Mouse (Mus musculus): ENCODE measurements at regions not wholly inside any gene's neighbourhood (a gene's known extent, or its start where the extent isn't known, plus 50 kb on each side); places are given as distances from the start of the nearest gene placed in this dataset.

DNA sequence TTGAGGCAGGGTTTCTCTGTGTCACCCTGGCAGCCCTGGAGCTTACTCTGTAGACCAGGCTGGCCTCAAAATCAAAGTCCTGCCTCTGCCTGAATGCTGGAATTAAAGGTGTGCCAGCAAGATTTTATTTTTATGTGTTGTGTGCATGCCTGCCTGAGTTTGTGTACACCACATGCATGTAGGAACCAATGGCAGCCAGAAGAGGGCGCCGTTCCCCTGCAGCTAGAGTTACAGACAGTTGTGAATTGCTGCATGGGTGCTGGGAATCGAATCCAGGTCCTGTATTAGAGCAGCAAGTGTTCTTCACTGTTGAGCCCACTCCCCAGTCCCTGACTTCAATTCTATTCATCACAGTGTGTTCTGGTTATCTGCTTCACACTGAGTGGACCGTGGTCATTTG, 126.4 kb upstream of the Ccnd2 start:
- ATAC-seq (ENCODE audit: low FRiP score, low TSS enrichment) (no peak), DNase-seq (ENCODE audit: low spot score) (no peak)
- H3K4me3 ChIP-seq (ENCODE audit: low read depth, low read length): no peak overlapping the region
- H3K27ac ChIP-seq (replicated peaks): no peak overlapping the region
- WGBS: 79% methylated on average over 4 of the region's 4 CpGs
- H3K9ac ChIP-seq (ENCODE audit: low read length): no peak overlapping the region
- H3K4me1 ChIP-seq (replicated peaks; ENCODE audit: control insufficient read depth, insufficient read depth): no peaks in the 10 kb centered on the region
- no peaks in the 10 kb centered on the region for H3K27me3 ChIP-seq (ENCODE audit: control insufficient read depth, insufficient read depth, low read length)
- H3K36me3 ChIP-seq (ENCODE audit: control insufficient read depth, insufficient read depth, low read length): no peaks in the 10 kb centered on the region
- TF ChIP-seq EP300 (optimal IDR thresholded peaks at IDR 0.05): no peak
- TF ChIP-seq CTCF (IDR thresholded peaks at IDR 0.05; ENCODE audit: low read depth): peak; percentile 40
- H3K9me3 ChIP-seq (ENCODE audit: control insufficient read depth, low read length): no peaks in the 10 kb centered on the region
- H3K4me2 ChIP-seq (replicated peaks; ENCODE audit: low read depth): no peak overlapping the region

DNA sequence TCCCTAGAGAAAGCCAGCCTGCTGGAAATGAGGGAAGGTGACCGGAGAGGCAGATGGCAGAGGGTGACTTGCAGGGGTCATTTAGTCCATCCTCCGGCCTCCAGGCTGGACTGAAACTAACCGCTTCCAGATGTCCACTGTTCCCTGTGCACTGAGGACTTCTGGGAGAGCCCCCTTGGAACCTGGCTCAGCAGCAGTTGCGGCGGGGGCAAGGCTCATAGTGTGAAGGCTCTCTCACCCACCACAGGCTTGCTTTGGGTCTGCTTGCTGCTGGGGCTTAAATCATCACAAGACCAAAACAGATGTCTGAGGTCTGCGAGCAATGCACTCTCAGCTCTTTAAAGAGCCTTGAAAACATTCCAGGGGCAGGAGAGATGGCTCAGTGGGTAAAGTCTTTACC, 132.2 kb upstream of the Ccnd2 start:
- Histone ChIP-seq H3K27me3 (ENCODE audit: control insufficient read depth, insufficient read depth, low read length) (no peaks in the 10 kb centered on the region), H3K4me3 (ENCODE audit: low read depth, low read length) (no peak overlapping the region), H3K27ac (replicated peaks) (no peak overlapping the region), H3K9me3 (ENCODE audit: control insufficient read depth, low read length) (no peaks in the 10 kb centered on the region), H3K4me2 (replicated peaks; ENCODE audit: low read depth) (no peak overlapping the region), H3K36me3 (ENCODE audit: control insufficient read depth, insufficient read depth, low read length) (no peaks in the 10 kb centered on the region), H3K9ac (ENCODE audit: low read length) (no peak overlapping the region), H3K4me1 (replicated peaks; ENCODE audit: control insufficient read depth, insufficient read depth) (no peaks in the 10 kb centered on the region)
- no peak for TF ChIP-seq CTCF (IDR thresholded peaks at IDR 0.05; ENCODE audit: low read depth)
- TF ChIP-seq EP300 (optimal IDR thresholded peaks at IDR 0.05): no peak
- 57% methylated on average over 6 of the region's 6 CpGs for WGBS
- no peak for DNase-seq (ENCODE audit: low spot score)
- no peak for ATAC-seq (ENCODE audit: low FRiP score, low TSS enrichment)

DNA sequence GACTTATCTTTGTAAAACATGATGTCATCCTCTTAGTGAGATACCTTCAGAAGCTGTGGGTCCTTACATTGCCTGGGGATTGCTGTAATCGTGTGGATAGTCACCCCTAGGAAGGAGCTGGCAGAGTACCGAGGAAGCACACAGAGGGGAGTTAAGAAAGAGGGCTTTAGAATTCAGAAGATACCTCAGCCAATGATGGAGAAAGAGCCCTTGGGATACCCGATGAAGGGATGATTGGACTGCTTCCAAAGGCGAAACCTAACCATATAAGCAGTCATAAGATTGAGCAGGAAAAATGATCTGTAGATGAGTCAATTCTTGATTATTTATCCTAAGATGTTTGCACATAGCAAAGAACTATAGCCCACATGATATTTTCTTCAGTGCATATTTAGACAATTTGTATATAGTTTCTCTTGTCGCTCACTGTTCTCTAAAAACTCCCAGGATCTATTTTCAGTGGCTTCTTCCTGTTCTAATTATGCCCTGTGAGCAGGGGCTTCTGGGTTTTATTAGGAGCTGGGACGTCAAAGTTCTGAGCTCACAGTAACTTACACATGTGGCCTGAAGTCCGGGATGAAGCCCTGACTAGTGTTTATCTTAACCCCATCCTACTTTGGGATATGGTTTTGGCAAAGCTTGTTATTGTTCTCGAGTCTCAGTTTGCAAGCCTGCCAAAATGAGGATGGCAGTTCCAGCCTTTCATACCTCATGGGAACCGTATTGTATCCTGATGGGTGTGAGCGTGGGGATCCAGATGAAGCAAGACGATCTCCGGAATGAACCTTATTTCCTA, 134.9 kb upstream of the Ccnd2 start:
- TF ChIP-seq EP300 (optimal IDR thresholded peaks at IDR 0.05): no peak
- TF ChIP-seq CTCF (IDR thresholded peaks at IDR 0.05; ENCODE audit: low read depth): no peak
- Histone ChIP-seq H3K9me3 (ENCODE audit: control insufficient read depth, low read length) (no peaks in the 10 kb centered on the region), H3K27me3 (ENCODE audit: control insufficient read depth, insufficient read depth, low read length) (no peaks in the 10 kb centered on the region), H3K4me3 (ENCODE audit: low read depth, low read length) (no peak overlapping the region), H3K9ac (ENCODE audit: low read length) (no peak overlapping the region), H3K36me3 (ENCODE audit: control insufficient read depth, insufficient read depth, low read length) (no peaks in the 10 kb centered on the region), H3K27ac (replicated peaks) (no peak overlapping the region), H3K4me1 (replicated peaks; ENCODE audit: control insufficient read depth, insufficient read depth) (no peaks in the 10 kb centered on the region), H3K4me2 (replicated peaks; ENCODE audit: low read depth) (no peak overlapping the region)
- no peak for ATAC-seq (ENCODE audit: low FRiP score, low TSS enrichment)
- 37% methylated on average over 12 of the region's 12 CpGs for WGBS
- DNase-seq (ENCODE audit: low spot score): no peak

DNA sequence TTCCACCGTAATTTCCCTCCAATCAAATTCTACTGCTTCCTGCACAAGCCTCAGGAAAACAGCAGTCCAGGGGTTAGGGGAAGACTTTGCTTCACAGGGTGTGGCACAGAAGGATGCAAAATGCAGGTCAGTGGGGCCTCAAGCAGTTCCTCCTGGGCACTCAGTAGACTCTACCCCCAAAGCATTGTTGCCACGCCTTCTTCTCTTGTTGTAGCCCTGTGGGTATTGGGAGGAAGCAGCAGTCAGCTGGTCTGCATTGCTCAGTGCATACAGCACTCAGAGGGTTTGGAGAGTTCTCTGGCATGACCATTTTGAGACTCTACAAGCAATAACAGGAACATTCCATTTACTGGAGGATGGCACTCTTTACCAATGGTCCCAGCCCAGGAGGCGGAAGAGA, 137.0 kb upstream of the Ccnd2 start:
- no peaks in the 10 kb centered on the region for H3K27me3 ChIP-seq (ENCODE audit: control insufficient read depth, insufficient read depth, low read length)
- H3K9ac ChIP-seq (ENCODE audit: low read length): no peak overlapping the region
- ATAC-seq (ENCODE audit: low FRiP score, low TSS enrichment): no peak
- TF ChIP-seq EP300 (optimal IDR thresholded peaks at IDR 0.05): no peak
- TF ChIP-seq CTCF (IDR thresholded peaks at IDR 0.05; ENCODE audit: low read depth): no peak
- H3K4me2 ChIP-seq (replicated peaks; ENCODE audit: low read depth): no peak overlapping the region
- no peaks in the 10 kb centered on the region for H3K36me3 ChIP-seq (ENCODE audit: control insufficient read depth, insufficient read depth, low read length)
- no peak for DNase-seq (ENCODE audit: low spot score)
- H3K4me1 ChIP-seq (replicated peaks; ENCODE audit: control insufficient read depth, insufficient read depth): no peaks in the 10 kb centered on the region
- H3K4me3 ChIP-seq (ENCODE audit: low read depth, low read length): no peak overlapping the region
- H3K27ac ChIP-seq (replicated peaks): no peak overlapping the region
- no peaks in the 10 kb centered on the region for H3K9me3 ChIP-seq (ENCODE audit: control insufficient read depth, low read length)
- 84% methylated on average over 3 of the region's 3 CpGs for WGBS

DNA sequence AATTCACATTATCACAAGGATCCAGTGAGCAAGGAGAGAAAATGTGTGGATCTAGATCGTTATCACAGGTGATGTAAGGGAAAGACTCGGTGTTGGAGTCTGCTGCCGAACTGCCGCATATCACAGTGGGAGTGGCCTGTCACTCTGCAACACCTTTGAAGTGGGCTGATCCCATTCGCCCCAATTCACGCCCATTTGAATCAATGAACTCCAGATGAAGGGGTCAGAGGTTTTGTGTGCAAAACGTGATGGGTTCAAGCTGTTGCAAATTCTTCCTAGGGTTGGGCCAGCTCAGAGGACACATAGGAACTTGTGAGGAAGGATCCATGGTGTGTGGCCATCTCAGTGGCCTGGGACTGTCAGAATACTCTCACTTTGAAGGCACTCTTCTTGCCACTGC, 139.9 kb upstream of the Ccnd2 start:
- Histone ChIP-seq H3K4me1 (replicated peaks; ENCODE audit: control insufficient read depth, insufficient read depth) (no peaks in the 10 kb centered on the region), H3K27me3 (ENCODE audit: control insufficient read depth, insufficient read depth, low read length) (no peaks in the 10 kb centered on the region), H3K27ac (replicated peaks) (no peak overlapping the region), H3K4me3 (ENCODE audit: low read depth, low read length) (no peak overlapping the region), H3K9ac (ENCODE audit: low read length) (no peak overlapping the region), H3K4me2 (replicated peaks; ENCODE audit: low read depth) (no peak overlapping the region), H3K9me3 (ENCODE audit: control insufficient read depth, low read length) (no peaks in the 10 kb centered on the region), H3K36me3 (ENCODE audit: control insufficient read depth, insufficient read depth, low read length) (no peaks in the 10 kb centered on the region)
- 27% methylated on average over 7 of the region's 7 CpGs for WGBS
- no peak for TF ChIP-seq EP300 (optimal IDR thresholded peaks at IDR 0.05)
- no peak for TF ChIP-seq CTCF (IDR thresholded peaks at IDR 0.05; ENCODE audit: low read depth)
- DNase-seq (ENCODE audit: low spot score) (no peak), ATAC-seq (ENCODE audit: low FRiP score, low TSS enrichment) (no peak)

DNA sequence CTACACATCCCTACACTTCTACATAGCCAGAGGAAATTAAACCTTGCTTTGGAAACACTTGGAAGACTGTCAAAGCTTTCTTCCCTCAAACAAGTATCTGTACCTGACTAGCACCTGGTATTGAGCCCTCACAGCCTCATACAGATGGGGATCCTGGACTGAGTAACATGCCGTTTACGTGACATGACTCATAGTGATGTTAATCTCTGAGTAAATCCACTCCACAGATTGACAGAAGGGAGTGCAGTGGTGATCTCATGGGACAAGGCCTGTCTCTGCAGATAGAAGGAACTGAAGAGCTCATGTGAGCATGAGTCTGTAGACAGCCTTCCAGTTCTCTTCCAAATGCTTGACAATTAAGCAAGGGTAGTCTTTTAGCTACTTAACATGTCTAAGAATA, 141.8 kb upstream of the Ccnd2 start:
- no peak overlapping the region for H3K27ac ChIP-seq (replicated peaks)
- no peak overlapping the region for H3K9ac ChIP-seq (ENCODE audit: low read length)
- H3K27me3 ChIP-seq (ENCODE audit: control insufficient read depth, insufficient read depth, low read length): no peaks in the 10 kb centered on the region
- no peak overlapping the region for H3K4me3 ChIP-seq (ENCODE audit: low read depth, low read length)
- no peaks in the 10 kb centered on the region for H3K4me1 ChIP-seq (replicated peaks; ENCODE audit: control insufficient read depth, insufficient read depth)
- 52% methylated on average over 2 of the region's 2 CpGs for WGBS
- DNase-seq (ENCODE audit: low spot score) (no peak), ATAC-seq (ENCODE audit: low FRiP score, low TSS enrichment) (peak; percentile 51; the same call in 1 of the 2 replicates)
- H3K36me3 ChIP-seq (ENCODE audit: control insufficient read depth, insufficient read depth, low read length): no peaks in the 10 kb centered on the region
- no peak overlapping the region for H3K4me2 ChIP-seq (replicated peaks; ENCODE audit: low read depth)
- H3K9me3 ChIP-seq (ENCODE audit: control insufficient read depth, low read length): no peaks in the 10 kb centered on the region
- TF ChIP-seq EP300 (optimal IDR thresholded peaks at IDR 0.05) (no peak), CTCF (IDR thresholded peaks at IDR 0.05; ENCODE audit: low read depth) (no peak)

Measured in stomach, postnatal 0 days (tissue).